In the genomic region with DNA sequence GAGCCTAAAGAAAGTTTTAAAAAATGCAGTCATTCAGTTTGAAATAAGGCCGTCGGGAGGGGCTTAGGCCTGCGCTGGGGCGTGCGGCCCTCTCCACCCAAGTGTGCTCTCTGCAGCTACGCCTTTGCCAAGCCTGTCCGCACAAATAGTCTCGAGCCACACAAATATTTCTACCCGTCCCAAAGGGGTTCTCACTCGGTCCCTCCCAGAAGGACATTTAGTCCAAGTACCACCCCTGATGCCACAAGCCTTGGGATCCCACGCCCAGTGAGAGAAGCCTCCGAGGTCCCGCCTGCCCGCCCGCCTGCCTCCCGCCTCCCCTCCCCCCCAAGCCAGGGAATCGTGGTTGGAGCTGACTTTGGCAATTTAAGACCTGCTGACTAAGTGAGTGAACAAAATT, we compare ENCODE assay signal across 13 mouse cellular contexts.
"Had no signal": no experiment of that assay in that cellular context is flagged by ENCODE, and none has a peak within 500 bp of the region (broad histone marks: within the 10 kb centered on the region; RNA-seq: fewer than 3 reads in every experiment).

No protein-coding gene starts in this region.

- DNase-seq: lung, adult 18-20 months; lung, embryonic 14.5 days; lung, postnatal 10 days; lung, postnatal 4 days; midbrain, embryonic 14.5 days; retina, postnatal 1 day; right cerebral cortex, adult 18-20 months; right cerebral cortex, postnatal 25 days; right cerebral cortex, postnatal 4 days; thymus, adult 2 months; thymus, postnatal 25 days; thymus, postnatal 4 days had no signal

- ATAC-seq: midbrain, embryonic 16.5 days had no signal
